Mouse (Mus musculus): ENCODE results near the gene Xcl1.
"Not testable (repeated sequence)": the region's sequence is repeated elsewhere in the genome, so short reads cannot be mapped to it uniquely, and the experiment has no call there.

The Xcl1 gene

GRCm38 (mm10) chr1:164935477-164936044, at the start of gene Xcl1:
Xcl1 (minus strand) TSS chr1:164935527.
- DNase-seq = no peak

GRCm38 (mm10) chr1:164984681-164985080, 49.4 kb upstream of the Xcl1 start:
- not testable (repeated sequence) for DNase-seq

GRCm38 (mm10) chr1:164977351-164977750, 42.0 kb upstream of the Xcl1 start:
- DNase-seq = no peak

- no peak for DNase-seq
Observed at GRCm38 (mm10) chr1:164975729-164976128, 40.4 kb upstream of the Xcl1 start.

- no peak for DNase-seq
Observed at GRCm38 (mm10) chr1:164975276-164975675, 39.9 kb upstream of the Xcl1 start.

- no peak for DNase-seq
Observed at GRCm38 (mm10) chr1:164973790-164974189, 38.5 kb upstream of the Xcl1 start.

GRCm38 (mm10) chr1:164973341-164973740, 38.0 kb upstream of the Xcl1 start:
- DNase-seq = no peak

- DNase-seq = no peak
Observed at GRCm38 (mm10) chr1:164972744-164973143, 37.4 kb upstream of the Xcl1 start.

GRCm38 (mm10) chr1:164966095-164966698, 30.9 kb upstream of the Xcl1 start:
- no peak for DNase-seq

- no peak for DNase-seq
Observed at GRCm38 (mm10) chr1:164960610-164961009, 25.3 kb upstream of the Xcl1 start.

GRCm38 (mm10) chr1:164959787-164960385, 24.6 kb upstream of the Xcl1 start:
- DNase-seq = no peak

GRCm38 (mm10) chr1:164959160-164959559, 23.8 kb upstream of the Xcl1 start:
- DNase-seq = no peak

- DNase-seq = no peak
Observed at GRCm38 (mm10) chr1:164957974-164958373, 22.6 kb upstream of the Xcl1 start.

GRCm38 (mm10) chr1:164956725-164957399, 21.5 kb upstream of the Xcl1 start:
- no peak for DNase-seq

GRCm38 (mm10) chr1:164955452-164956196, 20.3 kb upstream of the Xcl1 start:
- no peak for DNase-seq

GRCm38 (mm10) chr1:164953574-164953973, 18.2 kb upstream of the Xcl1 start:
- DNase-seq = no peak

GRCm38 (mm10) chr1:164936060-164936459, 733 bp upstream of the Xcl1 start:
- no peak for DNase-seq

- DNase-seq = no peak
Observed at GRCm38 (mm10) chr1:164933441-164934188, 1.7 kb downstream of the Xcl1 start.

GRCm38 (mm10) chr1:164931135-164931534, 4.2 kb downstream of the Xcl1 start:
- DNase-seq = no peak

- peak; percentile 9 for DNase-seq
Observed at GRCm38 (mm10) chr1:164930006-164930405, 5.3 kb downstream of the Xcl1 start.

GRCm38 (mm10) chr1:164926534-164927160, 8.7 kb downstream of the Xcl1 start:
- DNase-seq = no peak

- peak; percentile 78 for DNase-seq
Observed at GRCm38 (mm10) chr1:164905047-164905446, 30.3 kb downstream of the Xcl1 start.

Measured in kidney, postnatal 14 days (tissue).